Mouse (Mus musculus) cortical plate, adult 2 months (tissue): ENCODE results near the gene Cyb561.

Source experiments
- CTCF ChIP-seq: fragments of 200-500 bp; IDR thresholded peaks from 2 replicates; pipeline ENCODE4 v1.5.1; 2011; ENCODE audit warnings: mild to moderate bottlenecking, control low read depth, low read length; ENCODE audit not compliant: insufficient read depth; ENCODE audit errors: extremely low read depth
- POLR2A ChIP-seq: fragments of 200-500 bp; IDR thresholded peaks from 2 replicates; pipeline ENCODE4 v1.6.1; 2011; ENCODE audit warnings: mild to moderate bottlenecking, low read length, control low read depth; ENCODE audit not compliant: insufficient read depth; ENCODE audit errors: extremely low read depth

DNA sequence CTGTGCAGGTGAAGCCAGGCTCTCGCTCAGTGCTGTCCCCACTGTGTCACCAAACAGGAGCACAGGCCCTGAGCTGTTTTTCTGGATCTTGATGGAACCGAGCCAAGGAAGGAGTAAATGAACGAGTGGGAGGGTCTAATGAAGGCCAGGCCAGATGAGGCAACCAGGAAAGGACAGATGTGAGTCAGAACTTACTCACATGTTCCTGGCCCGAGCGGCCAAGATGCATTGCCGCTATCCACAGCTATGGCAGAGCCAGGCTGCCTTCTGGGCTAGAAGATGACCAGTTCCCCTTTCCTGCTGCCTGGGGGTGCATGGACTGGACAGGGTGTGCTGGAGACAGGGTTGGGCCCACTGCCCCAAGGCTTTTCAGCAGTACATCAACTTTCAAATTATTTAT, 266 bp upstream of the Cyb561 start:
- TF ChIP-seq CTCF (no peak), POLR2A (no peak)
